Mouse (Mus musculus): ENCODE data around the gene Znrf1. TPM values are rescaled to one million over a fixed set of nuclear protein-coding genes. Genes with fewer than 3 reads are reported as not detected.
"Not testable (repeated sequence)": the region's sequence is repeated elsewhere in the genome, so short reads cannot be mapped to it uniquely, and the experiment has no call there.

The Znrf1 gene
- 65.7 and 69.1 TPM in 2 replicates for polyA plus RNA-seq (2015; fragmentation: Nextera tagmentation; extraction: Ambion mirVana)

DNA sequence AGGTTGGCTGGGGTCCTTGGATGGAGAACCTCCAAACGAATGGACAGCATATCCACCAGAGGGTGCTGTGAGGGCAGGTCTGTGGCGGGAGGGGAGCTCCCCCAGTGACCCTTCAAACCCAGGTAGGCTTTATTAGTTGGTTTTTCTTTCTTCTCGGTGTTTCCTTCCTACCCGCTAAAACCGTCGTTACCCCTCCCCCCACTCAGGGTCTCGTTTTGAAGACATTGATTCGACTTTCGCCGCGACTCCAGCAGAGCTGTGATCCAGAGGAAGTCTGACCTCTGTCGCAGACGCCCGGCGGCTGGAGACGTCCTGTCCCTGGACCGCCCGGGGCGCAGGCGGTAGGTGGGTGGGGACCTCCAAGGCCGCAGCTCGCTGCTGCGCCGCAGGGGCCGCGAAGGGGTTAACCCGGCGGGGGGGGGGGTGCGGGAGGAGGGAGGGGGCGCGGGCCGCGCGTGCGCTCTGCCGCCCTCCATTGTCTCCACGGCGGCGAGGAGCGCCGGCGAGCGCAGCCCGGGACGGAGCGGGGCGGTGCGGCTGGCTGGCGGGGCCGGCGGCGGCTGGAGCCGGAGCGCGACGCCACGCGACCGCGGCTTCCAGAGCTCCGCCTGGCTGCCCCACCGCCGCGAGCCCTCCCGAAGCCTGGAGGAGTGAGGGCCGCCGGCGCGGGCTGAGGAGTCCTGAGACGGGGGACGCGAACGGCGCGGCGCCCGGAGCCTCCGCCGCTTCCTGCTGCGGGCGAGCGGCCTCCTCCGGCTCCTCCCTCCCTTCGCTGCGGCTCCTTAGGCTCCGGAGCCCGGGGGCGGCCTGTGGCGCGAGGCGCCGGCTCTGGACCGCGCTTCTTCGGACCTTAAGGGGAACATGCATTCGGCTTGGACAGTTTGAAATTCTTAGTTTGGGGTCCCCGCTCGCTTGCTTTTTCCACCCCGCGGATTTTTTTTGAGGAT, at the start of gene Znrf1:
TSS of gene Znrf1 (plus strand) at position 67 of the 947 bp plus-strand sequence.
- Histone ChIP-seq H3K9me3 (ENCODE audit: control insufficient read depth, low read length) (no peaks in the 10 kb centered on the region), H3K36me3 (ENCODE audit: control insufficient read depth, insufficient read depth, low read length) (no peaks in the 10 kb centered on the region)
- ATAC-seq = peak; percentile 90

DNA sequence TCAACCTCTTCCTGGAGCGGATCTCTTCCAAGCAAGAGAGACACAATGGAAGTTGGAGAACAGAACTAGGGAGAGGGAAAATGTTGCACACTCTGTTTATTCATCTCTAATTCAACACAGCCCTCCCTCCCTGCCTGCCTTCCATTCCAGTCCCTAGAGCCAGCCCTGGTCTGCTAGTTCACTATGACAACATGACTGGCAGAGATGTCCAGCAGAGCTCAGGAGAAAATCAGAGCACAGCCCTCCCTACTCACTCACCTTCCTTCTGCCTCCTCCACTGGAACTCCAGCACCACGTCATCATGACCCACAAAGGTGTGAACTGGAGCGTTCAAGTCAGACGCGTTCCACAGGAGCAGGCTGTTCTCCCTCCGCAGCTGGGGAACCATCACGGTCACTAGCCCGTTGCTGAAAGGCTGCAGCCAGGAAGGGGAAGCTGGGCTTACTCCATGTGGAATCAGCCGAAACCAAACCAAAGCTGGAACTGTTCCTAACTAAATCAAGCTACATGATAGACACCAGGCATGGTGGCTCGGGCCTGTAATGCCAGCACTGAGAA, 45.8 kb upstream of the Znrf1 start:
- 89% methylated on average over 10 of the region's 10 CpGs for WGBS
- H3K27ac ChIP-seq (ENCODE audit: low read depth, low read length) = no peak overlapping the region
- no peak overlapping the region for H3K4me3 ChIP-seq (ENCODE audit: low read length)
- no peaks in the 10 kb centered on the region for H3K27me3 ChIP-seq (replicated peaks; ENCODE audit: control insufficient read depth, insufficient read depth, low read length)
- no peaks in the 10 kb centered on the region for H3K9me3 ChIP-seq (ENCODE audit: control insufficient read depth, low read length)
- H3K4me1 ChIP-seq (ENCODE audit: control insufficient read depth, insufficient read depth, low read depth, low read length) = no peaks in the 10 kb centered on the region
- H3K9ac ChIP-seq (ENCODE audit: low read depth, low read length) = no peak overlapping the region
- H3K4me2 ChIP-seq (ENCODE audit: low read length) = no peak overlapping the region
- no peak for ATAC-seq
- H3K36me3 ChIP-seq (ENCODE audit: control insufficient read depth, insufficient read depth, low read length) = peaks cover 5% of the 10 kb centered on the region

More for the DNA sequence above, at the start of gene Znrf1:
- Histone ChIP-seq H3K9ac (ENCODE audit: low read depth, low read length) (peak within 1 kb of the TSS; percentile 98), H3K27me3 (replicated peaks; ENCODE audit: control insufficient read depth, insufficient read depth, low read length) (no peaks in the 10 kb centered on the region), H3K4me3 (ENCODE audit: low read length) (peak within 1 kb of the TSS; percentile 95), H3K27ac (ENCODE audit: low read depth, low read length) (peak within 1 kb of the TSS; percentile 95), H3K4me1 (ENCODE audit: control insufficient read depth, insufficient read depth, low read depth, low read length) (peaks cover 38% of the 10 kb centered on the region), H3K4me2 (ENCODE audit: low read length) (peak within 1 kb of the TSS; percentile 93)
- WGBS = under 1% methylated on average over 52 of the region's 100 CpGs

DNA sequence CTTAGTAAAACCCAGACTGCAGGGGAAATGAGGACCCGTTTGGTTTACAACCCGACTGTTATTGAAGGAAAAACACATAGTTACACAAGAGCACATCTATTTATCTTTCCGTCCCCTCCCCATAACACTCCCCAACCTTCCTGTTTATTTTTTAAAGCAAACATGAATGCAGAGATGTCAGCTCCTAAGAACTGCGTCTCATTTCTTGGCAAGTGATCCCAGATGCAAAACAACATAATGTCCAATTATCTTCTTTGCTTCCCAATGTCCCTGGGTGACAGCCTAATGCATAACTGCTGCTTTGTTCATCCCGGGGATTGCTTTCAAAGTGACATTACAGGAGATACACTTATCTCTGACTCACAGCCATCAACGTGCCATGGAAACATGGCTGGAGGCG, 44.7 kb upstream of the Znrf1 start:
- H3K4me3 ChIP-seq (ENCODE audit: low read length) = no peak overlapping the region
- ATAC-seq = no peak
- no peak overlapping the region for H3K4me2 ChIP-seq (ENCODE audit: low read length)
- H3K27ac ChIP-seq (ENCODE audit: low read depth, low read length) = no peak overlapping the region
- no peaks in the 10 kb centered on the region for H3K27me3 ChIP-seq (replicated peaks; ENCODE audit: control insufficient read depth, insufficient read depth, low read length)
- no peak overlapping the region for H3K9ac ChIP-seq (ENCODE audit: low read depth, low read length)
- no peaks in the 10 kb centered on the region for H3K4me1 ChIP-seq (ENCODE audit: control insufficient read depth, insufficient read depth, low read depth, low read length)
- H3K36me3 ChIP-seq (ENCODE audit: control insufficient read depth, insufficient read depth, low read length) = 0 out of 2 replicates have a peak, but pooled peaks cover 4% of the 10 kb centered on the region
- no peaks in the 10 kb centered on the region for H3K9me3 ChIP-seq (ENCODE audit: control insufficient read depth, low read length)
- WGBS = 63% methylated on average over 7 of the region's 7 CpGs

DNA sequence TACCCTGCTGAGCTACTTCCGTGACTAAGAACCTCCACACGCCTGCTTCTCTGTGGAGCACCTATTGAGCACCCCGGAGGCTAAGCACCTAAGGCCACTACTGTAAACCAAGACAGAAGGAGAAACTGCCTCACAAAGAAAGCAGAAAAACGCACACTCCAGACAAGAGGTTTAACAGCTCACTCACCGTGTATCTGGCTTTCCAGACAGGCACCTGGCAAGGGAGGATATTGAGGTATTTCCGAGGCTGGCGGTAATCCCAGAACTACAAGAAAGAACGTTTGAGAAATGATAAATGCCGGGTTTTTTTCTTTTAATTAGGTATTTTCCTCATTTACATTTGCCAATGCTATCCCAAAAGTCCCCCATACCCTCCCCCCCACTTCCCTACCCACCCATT, 43.4 kb upstream of the Znrf1 start:
- Histone ChIP-seq H3K4me3 (ENCODE audit: low read length) (no peak overlapping the region), H3K27ac (ENCODE audit: low read depth, low read length) (no peak overlapping the region), H3K36me3 (ENCODE audit: control insufficient read depth, insufficient read depth, low read length) (0 out of 2 replicates have a peak, but pooled peaks cover 3% of the 10 kb centered on the region), H3K9ac (ENCODE audit: low read depth, low read length) (no peak overlapping the region), H3K27me3 (replicated peaks; ENCODE audit: control insufficient read depth, insufficient read depth, low read length) (no peaks in the 10 kb centered on the region), H3K9me3 (ENCODE audit: control insufficient read depth, low read length) (no peaks in the 10 kb centered on the region), H3K4me1 (ENCODE audit: control insufficient read depth, insufficient read depth, low read depth, low read length) (no peaks in the 10 kb centered on the region), H3K4me2 (ENCODE audit: low read length) (no peak overlapping the region)
- WGBS = 85% methylated on average over 9 of the region's 9 CpGs
- no peak for ATAC-seq

DNA sequence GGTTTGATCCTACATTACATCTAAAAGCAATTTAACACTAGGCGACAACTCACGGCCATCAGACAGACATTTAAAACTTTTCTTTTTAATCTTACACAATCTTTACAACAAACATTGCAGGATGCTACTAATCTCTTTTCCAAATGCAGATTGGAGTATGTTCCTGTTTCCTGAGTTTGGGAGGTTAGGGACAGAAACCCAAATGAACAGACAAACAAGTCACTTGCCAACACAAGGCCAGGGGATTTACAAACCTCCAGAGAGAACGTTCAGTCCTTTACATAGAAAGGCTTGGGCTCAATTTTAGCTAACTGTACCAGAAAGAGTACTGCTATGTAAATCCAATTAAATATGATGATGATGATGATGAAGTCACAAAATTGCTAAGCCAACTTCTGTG, 42.7 kb upstream of the Znrf1 start:
- Histone ChIP-seq H3K27ac (ENCODE audit: low read depth, low read length) (no peak overlapping the region), H3K4me3 (ENCODE audit: low read length) (no peak overlapping the region), H3K9ac (ENCODE audit: low read depth, low read length) (no peak overlapping the region), H3K9me3 (ENCODE audit: control insufficient read depth, low read length) (no peaks in the 10 kb centered on the region), H3K4me1 (ENCODE audit: control insufficient read depth, insufficient read depth, low read depth, low read length) (no peaks in the 10 kb centered on the region), H3K4me2 (ENCODE audit: low read length) (no peak overlapping the region), H3K27me3 (replicated peaks; ENCODE audit: control insufficient read depth, insufficient read depth, low read length) (no peaks in the 10 kb centered on the region), H3K36me3 (ENCODE audit: control insufficient read depth, insufficient read depth, low read length) (0 out of 2 replicates have a peak, but pooled peaks cover 6% of the 10 kb centered on the region)
- no peak for ATAC-seq
- WGBS = 93% methylated on average over 3 of the region's 3 CpGs

DNA sequence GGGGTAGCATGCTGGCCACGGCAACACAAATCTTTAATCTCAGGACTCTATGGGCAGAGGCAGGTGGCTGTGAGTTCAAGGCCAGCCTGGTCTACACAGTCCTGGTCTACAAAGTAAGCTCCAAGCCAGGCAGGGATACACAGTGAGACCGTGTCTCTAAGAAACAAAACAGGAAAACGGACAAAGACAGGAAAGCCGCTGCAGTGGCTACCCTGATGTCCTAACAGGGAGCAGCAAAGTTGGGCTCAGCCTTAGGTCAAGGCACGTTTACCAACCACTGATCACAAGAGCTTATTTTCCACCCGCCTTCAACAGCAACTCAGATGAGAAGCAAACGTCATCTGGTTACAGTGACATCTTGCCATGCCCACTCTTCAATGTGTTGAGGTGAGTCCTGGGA, 39.6 kb upstream of the Znrf1 start:
- H3K9ac ChIP-seq (ENCODE audit: low read depth, low read length) = no peak overlapping the region
- no peak overlapping the region for H3K27ac ChIP-seq (ENCODE audit: low read depth, low read length)
- no peak overlapping the region for H3K4me3 ChIP-seq (ENCODE audit: low read length)
- no peaks in the 10 kb centered on the region for H3K9me3 ChIP-seq (ENCODE audit: control insufficient read depth, low read length)
- no peak for ATAC-seq
- peaks cover 6% of the 10 kb centered on the region; the same call in 1 of the 2 replicates for H3K36me3 ChIP-seq (ENCODE audit: control insufficient read depth, insufficient read depth, low read length)
- H3K27me3 ChIP-seq (replicated peaks; ENCODE audit: control insufficient read depth, insufficient read depth, low read length) = no peaks in the 10 kb centered on the region
- no peak overlapping the region for H3K4me2 ChIP-seq (ENCODE audit: low read length)
- WGBS = 89% methylated on average over 7 of the region's 7 CpGs
- no peaks in the 10 kb centered on the region for H3K4me1 ChIP-seq (ENCODE audit: control insufficient read depth, insufficient read depth, low read depth, low read length)

DNA sequence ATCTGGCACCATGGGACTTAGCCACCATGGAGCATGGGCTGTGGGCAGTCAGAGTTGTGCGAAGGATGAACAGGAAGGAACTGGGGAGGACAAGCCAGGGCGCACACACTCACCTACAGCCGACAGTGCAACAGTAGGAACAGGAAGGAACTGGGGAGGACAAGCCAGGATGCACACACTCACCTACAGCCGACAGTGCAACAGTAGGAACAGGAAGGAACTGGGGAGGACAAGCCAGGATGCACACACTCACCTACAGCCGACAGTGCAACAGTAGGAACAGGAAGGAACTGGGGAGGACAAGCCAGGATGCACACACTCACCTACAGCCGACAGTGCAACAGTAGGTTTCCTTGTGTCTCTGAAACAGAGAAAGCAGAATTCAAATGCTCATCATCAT, 37.6 kb upstream of the Znrf1 start:
- not testable (repeated sequence) for H3K27ac ChIP-seq (ENCODE audit: low read depth, low read length); H3K4me3 ChIP-seq (ENCODE audit: low read length); H3K9ac ChIP-seq (ENCODE audit: low read depth, low read length); ATAC-seq; H3K4me1 ChIP-seq (ENCODE audit: control insufficient read depth, insufficient read depth, low read depth, low read length); H3K9me3 ChIP-seq (ENCODE audit: control insufficient read depth, low read length); H3K27me3 ChIP-seq (replicated peaks; ENCODE audit: control insufficient read depth, insufficient read depth, low read length); H3K36me3 ChIP-seq (ENCODE audit: control insufficient read depth, insufficient read depth, low read length); H3K4me2 ChIP-seq (ENCODE audit: low read length)
- WGBS = 87% methylated on average over 4 of the region's 6 CpGs

DNA sequence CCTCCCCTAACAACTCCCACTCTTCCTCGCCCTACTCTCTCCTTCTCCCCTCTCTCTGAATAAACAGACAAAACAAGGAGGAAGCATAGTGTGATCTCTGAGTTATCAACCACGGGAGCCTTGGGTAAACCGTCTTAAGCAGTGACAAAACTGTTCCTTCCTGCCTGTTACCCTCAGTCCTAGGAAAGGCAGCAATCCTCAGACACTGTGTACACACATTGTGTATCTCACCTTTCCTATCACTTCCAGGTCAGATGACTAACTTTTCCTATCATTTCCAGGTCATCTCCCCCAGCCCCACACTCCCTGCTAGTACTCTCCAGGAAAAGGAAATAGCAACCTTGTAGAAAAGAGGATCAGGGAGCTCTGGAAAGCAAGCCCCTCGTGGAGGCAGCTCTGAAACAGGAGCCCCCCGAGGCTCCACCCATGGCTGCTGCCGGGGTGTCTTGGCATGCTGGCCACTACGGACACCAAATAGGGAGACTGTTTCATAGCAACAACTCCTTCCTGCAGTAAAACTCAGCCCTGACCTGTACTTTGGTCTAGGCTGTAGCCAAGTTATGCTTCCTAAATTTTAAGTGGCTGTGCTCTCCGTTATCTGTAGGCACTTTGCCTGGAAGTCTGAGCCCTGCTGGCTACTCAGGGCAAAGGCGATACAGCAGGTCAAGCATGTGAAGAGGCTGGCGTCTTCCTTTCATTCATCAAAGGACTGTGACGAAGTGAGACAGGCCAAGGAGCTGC, 34.0 kb upstream of the Znrf1 start:
- no peak for ATAC-seq
- H3K27ac ChIP-seq (ENCODE audit: low read depth, low read length) = no peak overlapping the region
- WGBS = 71% methylated on average over 11 of the region's 11 CpGs
- no peak overlapping the region for H3K4me3 ChIP-seq (ENCODE audit: low read length)
- H3K4me2 ChIP-seq (ENCODE audit: low read length) = no peak overlapping the region
- H3K9ac ChIP-seq (ENCODE audit: low read depth, low read length) = no peak overlapping the region
- no peaks in the 10 kb centered on the region for H3K4me1 ChIP-seq (ENCODE audit: control insufficient read depth, insufficient read depth, low read depth, low read length)
- no peaks in the 10 kb centered on the region for H3K27me3 ChIP-seq (replicated peaks; ENCODE audit: control insufficient read depth, insufficient read depth, low read length)
- no peaks in the 10 kb centered on the region for H3K9me3 ChIP-seq (ENCODE audit: control insufficient read depth, low read length)
- H3K36me3 ChIP-seq (ENCODE audit: control insufficient read depth, insufficient read depth, low read length) = peaks cover 6% of the 10 kb centered on the region

DNA sequence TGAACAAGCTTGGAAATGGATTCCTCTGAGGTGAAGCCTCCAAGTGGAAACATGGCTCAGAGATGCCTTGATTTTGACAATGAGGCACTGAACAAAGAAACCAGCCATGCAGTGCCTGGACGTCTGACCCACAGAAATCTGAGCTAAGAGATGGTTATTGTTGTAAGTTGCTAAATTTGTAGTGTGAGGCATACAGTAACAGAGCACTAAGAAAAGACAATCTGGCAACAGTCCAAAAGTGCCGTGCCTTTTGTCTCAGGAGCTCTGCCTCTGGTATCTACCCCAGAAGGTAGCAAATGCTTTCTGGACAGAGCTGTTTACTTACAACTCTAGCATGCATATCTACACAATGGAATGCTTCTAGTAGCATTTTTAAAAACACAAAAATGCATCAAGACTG, 27.3 kb upstream of the Znrf1 start:
- 36% methylated on average over 2 of the region's 2 CpGs for WGBS
- no peaks in the 10 kb centered on the region for H3K4me1 ChIP-seq (ENCODE audit: control insufficient read depth, insufficient read depth, low read depth, low read length)
- H3K27ac ChIP-seq (ENCODE audit: low read depth, low read length) = no peak overlapping the region
- peaks cover 3% of the 10 kb centered on the region; the same call in 1 of the 2 replicates for H3K36me3 ChIP-seq (ENCODE audit: control insufficient read depth, insufficient read depth, low read length)
- H3K27me3 ChIP-seq (replicated peaks; ENCODE audit: control insufficient read depth, insufficient read depth, low read length) = no peaks in the 10 kb centered on the region
- no peak for ATAC-seq
- no peak overlapping the region for H3K4me2 ChIP-seq (ENCODE audit: low read length)
- no peak overlapping the region for H3K9ac ChIP-seq (ENCODE audit: low read depth, low read length)
- H3K4me3 ChIP-seq (ENCODE audit: low read length) = no peak overlapping the region
- H3K9me3 ChIP-seq (ENCODE audit: control insufficient read depth, low read length) = no peaks in the 10 kb centered on the region
